Mouse (Mus musculus): ENCODE results near the gene Rin3. TPM values are rescaled to one million over a fixed set of nuclear protein-coding genes. Genes with fewer than 3 reads are reported as not detected.

Rin3 gene
- polyA plus RNA-seq, 1 experiment from 2014 or later = 9.0 TPM

DNA sequence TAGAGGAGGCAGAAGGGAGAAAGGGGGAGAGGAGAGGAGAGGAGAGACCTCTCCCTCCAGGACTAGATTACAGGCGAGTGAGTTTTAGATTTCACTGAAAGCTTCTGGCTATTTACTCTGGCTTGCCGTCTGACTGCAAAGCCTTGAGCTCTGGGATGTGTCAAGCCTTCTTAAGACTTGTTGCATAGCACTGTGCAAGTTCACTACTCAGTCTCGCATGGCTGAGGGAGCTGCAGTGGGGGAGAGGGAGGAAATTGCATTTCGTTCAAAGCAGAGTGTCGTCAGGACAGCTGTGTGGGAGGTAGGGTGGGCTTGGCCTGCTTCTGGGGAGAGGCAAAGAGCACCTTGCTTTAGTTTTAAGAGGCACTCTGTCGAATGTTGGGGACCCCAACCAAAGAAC, 8.8 kb downstream of the Rin3 start:
- H3K4me3 ChIP-seq = no peak overlapping the region
- no peak for ATAC-seq (replicated peaks; ENCODE audit: insufficient number of reproducible peaks, insufficient read depth, low FRiP score, low read depth)
- no peaks in the 10 kb centered on the region for H3K36me3 ChIP-seq
- no peaks in the 10 kb centered on the region for H3K9me3 ChIP-seq (replicated peaks)
- 25% methylated on average over 6 of the region's 6 CpGs for WGBS
- H3K27me3 ChIP-seq = no peaks in the 10 kb centered on the region
- H3K9ac ChIP-seq = no peak overlapping the region
- peaks cover 65% of the 10 kb centered on the region for H3K4me1 ChIP-seq (replicated peaks)
- H3K27ac ChIP-seq = peak overlapping the region; percentile 29
- no peak overlapping the region; the same call in 1 of the 2 replicates for H3K4me2 ChIP-seq

DNA sequence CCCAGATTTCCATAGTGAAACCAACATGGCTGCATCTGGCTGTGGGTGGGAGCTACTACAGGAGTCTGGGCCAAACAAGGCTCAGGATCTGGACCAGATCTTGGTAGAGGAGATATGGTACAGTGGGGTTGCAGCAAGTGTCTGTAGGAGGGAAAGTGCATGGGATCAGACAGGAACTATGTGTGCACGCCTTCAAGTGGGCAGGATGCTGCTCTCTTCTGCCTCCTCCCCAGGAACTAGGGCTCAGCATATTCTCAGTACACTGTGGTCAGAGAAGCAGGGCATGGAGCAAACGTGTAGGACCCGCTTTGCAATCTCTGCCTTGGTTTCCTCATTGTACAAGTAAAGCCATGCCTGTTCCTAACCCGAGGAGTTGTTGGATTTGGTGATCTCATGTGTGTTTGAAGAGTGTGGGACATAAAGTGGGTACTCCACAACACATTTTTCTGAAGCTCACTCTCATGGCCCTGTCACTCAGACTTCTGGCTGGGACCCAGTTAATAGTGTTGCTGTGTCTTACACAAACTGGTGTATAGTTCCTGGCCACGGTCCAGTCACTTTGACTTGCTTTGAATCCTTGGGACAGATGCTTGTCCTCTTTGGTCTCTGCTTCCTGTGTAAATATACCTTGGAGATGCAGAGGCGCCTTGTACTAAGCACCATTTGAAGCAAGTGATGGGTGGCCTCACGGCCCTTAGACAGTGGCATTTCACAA, 9.8 kb downstream of the Rin3 start:
- H3K9me3 ChIP-seq (replicated peaks) = no peaks in the 10 kb centered on the region
- WGBS = 75% methylated on average over 7 of the region's 7 CpGs
- no peak overlapping the region for H3K4me2 ChIP-seq
- H3K27me3 ChIP-seq = no peaks in the 10 kb centered on the region
- 0 out of 2 replicates have a peak overlapping the region, but pooled peaks have one; percentile 29 for H3K27ac ChIP-seq
- H3K9ac ChIP-seq = no peak overlapping the region
- no peaks in the 10 kb centered on the region for H3K36me3 ChIP-seq
- ATAC-seq (replicated peaks; ENCODE audit: insufficient number of reproducible peaks, insufficient read depth, low FRiP score, low read depth) = no peak
- H3K4me3 ChIP-seq = no peak overlapping the region
- H3K4me1 ChIP-seq (replicated peaks) = peaks cover 55% of the 10 kb centered on the region

DNA sequence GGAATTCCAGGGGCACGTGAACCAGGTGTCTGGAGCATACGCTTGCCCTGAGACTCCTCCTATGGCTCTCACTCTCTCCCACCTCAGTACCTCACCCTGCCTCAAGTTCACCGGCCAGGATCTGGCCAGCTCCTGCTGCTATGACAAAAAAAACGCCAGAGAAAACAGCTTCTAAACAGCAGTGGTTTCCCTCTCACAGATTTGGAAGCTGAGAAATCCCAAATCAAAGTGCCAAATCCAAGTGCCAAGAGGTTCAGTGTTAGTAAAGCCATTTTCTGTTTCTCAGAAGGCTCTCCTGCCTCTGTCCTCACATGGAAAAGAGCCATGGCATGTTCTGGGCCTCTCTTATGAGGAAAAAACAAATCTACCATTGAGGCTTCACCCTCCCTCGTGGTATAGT, 11.8 kb downstream of the Rin3 start:
- peaks cover 43% of the 10 kb centered on the region for H3K4me1 ChIP-seq (replicated peaks)

DNA sequence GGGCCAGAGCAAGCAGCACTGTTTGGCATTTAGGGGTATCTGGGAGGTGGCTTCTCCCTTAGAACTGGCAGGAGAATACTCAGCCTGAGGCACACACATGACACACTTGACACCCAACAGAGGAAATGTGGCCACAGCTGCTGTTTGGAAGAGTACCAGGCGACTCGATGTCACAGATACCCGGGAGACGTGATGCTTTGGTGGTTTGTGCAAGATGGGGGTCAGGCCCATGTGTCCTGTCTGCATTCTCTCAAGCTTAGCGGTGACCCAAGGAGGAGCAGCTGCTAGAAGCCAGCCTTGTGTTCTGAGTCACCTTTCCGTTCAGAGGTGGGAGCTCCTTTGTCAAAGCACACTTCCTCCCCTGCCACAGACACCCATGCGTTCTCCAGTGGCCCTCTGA, 12.4 kb downstream of the Rin3 start:
- 50% methylated on average over 7 of the region's 7 CpGs for WGBS
- Histone ChIP-seq H3K4me3 (no peak overlapping the region), H3K9me3 (replicated peaks) (no peaks in the 10 kb centered on the region), H3K4me1 (replicated peaks) (peaks cover 43% of the 10 kb centered on the region), H3K27ac (no peak overlapping the region), H3K27me3 (no peaks in the 10 kb centered on the region), H3K9ac (no peak overlapping the region), H3K4me2 (no peak overlapping the region), H3K36me3 (no peaks in the 10 kb centered on the region)
- no peak for ATAC-seq (replicated peaks; ENCODE audit: insufficient number of reproducible peaks, insufficient read depth, low FRiP score, low read depth)

More for the DNA sequence above, 11.8 kb downstream of the Rin3 start:
- H3K9ac ChIP-seq = no peak overlapping the region
- ATAC-seq (replicated peaks; ENCODE audit: insufficient number of reproducible peaks, insufficient read depth, low FRiP score, low read depth) = no peak
- H3K4me2 ChIP-seq = no peak overlapping the region
- WGBS = 62% methylated on average over 5 of the region's 5 CpGs
- no peaks in the 10 kb centered on the region for H3K36me3 ChIP-seq
- no peak overlapping the region for H3K27ac ChIP-seq
- no peaks in the 10 kb centered on the region for H3K27me3 ChIP-seq
- no peaks in the 10 kb centered on the region for H3K9me3 ChIP-seq (replicated peaks)
- no peak overlapping the region for H3K4me3 ChIP-seq

DNA sequence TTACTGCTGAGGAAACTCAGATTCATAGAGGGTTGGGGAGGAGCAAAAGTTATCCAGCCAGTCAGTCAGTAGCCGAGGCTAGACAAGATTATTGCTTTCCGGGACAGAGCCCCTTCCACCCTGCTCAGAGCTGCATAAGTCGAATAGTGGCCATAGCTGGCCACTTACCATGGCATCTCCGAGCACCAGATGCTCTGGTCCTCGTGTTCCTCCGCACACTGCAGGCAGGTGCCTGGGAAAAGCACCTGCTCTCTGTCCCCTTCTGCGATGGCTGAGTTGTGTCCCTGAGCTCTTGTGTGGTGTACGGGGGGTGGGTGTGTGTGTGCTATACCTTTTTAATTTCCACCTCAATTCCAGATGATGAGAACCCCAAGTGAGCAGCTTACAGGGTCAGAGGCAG, 12.8 kb downstream of the Rin3 start:
- Histone ChIP-seq H3K4me2 (no peak overlapping the region), H3K4me1 (replicated peaks) (peaks cover 43% of the 10 kb centered on the region), H3K4me3 (no peak overlapping the region), H3K9me3 (replicated peaks) (no peaks in the 10 kb centered on the region), H3K27me3 (no peaks in the 10 kb centered on the region), H3K9ac (no peak overlapping the region), H3K27ac (no peak overlapping the region), H3K36me3 (no peaks in the 10 kb centered on the region)
- ATAC-seq (replicated peaks; ENCODE audit: insufficient number of reproducible peaks, insufficient read depth, low FRiP score, low read depth) = no peak
- WGBS = 83% methylated on average over 8 of the region's 8 CpGs

DNA sequence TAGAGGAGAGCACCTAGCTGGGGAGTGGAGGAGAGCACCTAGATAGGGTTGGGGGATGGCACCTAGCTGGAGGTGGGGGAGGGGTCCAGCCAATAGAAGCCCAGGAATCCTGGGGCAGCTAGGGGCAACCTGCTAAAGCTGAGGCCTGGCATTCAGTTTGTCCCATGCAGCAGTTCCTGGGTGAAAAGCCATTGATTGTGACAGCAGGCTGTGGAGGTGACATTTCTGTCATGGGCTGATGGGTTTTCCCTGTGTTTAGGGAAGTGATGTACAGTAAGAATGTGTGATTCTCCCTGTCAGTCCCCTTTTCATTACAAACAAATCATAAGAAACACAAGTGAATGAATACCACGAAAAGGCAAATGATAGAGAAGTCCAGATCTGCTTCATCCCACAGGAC, 13.5 kb downstream of the Rin3 start:
- no peaks in the 10 kb centered on the region for H3K9me3 ChIP-seq (replicated peaks)
- H3K9ac ChIP-seq = no peak overlapping the region
- ATAC-seq (replicated peaks; ENCODE audit: insufficient number of reproducible peaks, insufficient read depth, low FRiP score, low read depth) = no peak
- no peak overlapping the region for H3K4me2 ChIP-seq
- peaks cover 41% of the 10 kb centered on the region for H3K4me1 ChIP-seq (replicated peaks)
- 81% methylated on average over 1 of the region's 1 CpGs for WGBS
- no peak overlapping the region for H3K4me3 ChIP-seq
- H3K36me3 ChIP-seq = no peaks in the 10 kb centered on the region
- no peak overlapping the region for H3K27ac ChIP-seq
- H3K27me3 ChIP-seq = no peaks in the 10 kb centered on the region

DNA sequence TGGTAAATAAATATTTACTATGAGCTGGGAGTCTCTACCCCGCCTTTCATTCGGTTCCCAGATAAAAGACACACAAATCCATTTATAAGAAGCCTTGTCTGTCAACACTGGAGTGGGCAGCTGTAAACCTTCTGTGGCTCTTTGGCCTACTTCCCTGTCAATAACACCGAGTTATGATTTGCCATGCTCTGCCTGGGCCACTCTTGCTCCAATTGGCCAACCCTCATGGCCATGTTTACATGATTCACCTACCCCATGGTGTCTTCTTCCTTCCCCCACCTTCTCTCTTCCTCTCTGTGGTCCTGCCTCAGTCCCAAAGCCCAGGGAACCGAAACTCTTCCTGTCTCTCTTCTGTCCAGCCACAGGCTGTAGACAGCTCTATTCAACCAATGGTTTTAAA, 14.1 kb downstream of the Rin3 start:
- 71% methylated on average over 4 of the region's 4 CpGs for WGBS
- H3K9me3 ChIP-seq (replicated peaks) = no peaks in the 10 kb centered on the region
- H3K27me3 ChIP-seq = no peaks in the 10 kb centered on the region
- H3K4me2 ChIP-seq = no peak overlapping the region
- H3K4me3 ChIP-seq = no peak overlapping the region
- no peak overlapping the region for H3K9ac ChIP-seq
- no peak for ATAC-seq (replicated peaks; ENCODE audit: insufficient number of reproducible peaks, insufficient read depth, low FRiP score, low read depth)
- no peaks in the 10 kb centered on the region for H3K36me3 ChIP-seq
- H3K4me1 ChIP-seq (replicated peaks) = peaks cover 43% of the 10 kb centered on the region
- H3K27ac ChIP-seq = no peak overlapping the region

DNA sequence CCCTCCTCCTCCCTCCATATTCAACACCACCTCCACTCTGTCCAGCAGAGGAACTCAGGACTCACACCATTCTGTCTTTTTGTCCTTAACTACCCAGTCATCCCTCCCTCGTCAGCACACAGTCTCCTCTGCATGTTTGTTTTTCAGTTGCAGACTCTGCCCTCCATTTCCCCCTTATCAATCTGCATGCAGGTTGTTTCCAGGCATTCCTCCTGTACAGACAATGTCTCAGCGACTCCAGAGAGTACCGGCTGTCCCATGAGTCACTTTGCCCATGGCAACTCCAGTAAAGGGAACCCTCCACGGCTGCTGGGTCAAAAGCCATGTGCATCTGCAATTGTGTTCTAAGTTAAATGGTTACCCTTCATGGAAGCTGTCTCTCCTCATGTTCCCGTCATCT, 16.4 kb downstream of the Rin3 start:
- no peak for ATAC-seq (replicated peaks; ENCODE audit: insufficient number of reproducible peaks, insufficient read depth, low FRiP score, low read depth)
- no peaks in the 10 kb centered on the region for H3K9me3 ChIP-seq (replicated peaks)
- no peak overlapping the region for H3K4me3 ChIP-seq
- H3K4me2 ChIP-seq = no peak overlapping the region
- H3K27ac ChIP-seq = no peak overlapping the region
- H3K9ac ChIP-seq = no peak overlapping the region
- 32% methylated on average over 5 of the region's 5 CpGs for WGBS
- peaks cover 49% of the 10 kb centered on the region for H3K4me1 ChIP-seq (replicated peaks)
- H3K27me3 ChIP-seq = no peaks in the 10 kb centered on the region
- H3K36me3 ChIP-seq = no peaks in the 10 kb centered on the region

DNA sequence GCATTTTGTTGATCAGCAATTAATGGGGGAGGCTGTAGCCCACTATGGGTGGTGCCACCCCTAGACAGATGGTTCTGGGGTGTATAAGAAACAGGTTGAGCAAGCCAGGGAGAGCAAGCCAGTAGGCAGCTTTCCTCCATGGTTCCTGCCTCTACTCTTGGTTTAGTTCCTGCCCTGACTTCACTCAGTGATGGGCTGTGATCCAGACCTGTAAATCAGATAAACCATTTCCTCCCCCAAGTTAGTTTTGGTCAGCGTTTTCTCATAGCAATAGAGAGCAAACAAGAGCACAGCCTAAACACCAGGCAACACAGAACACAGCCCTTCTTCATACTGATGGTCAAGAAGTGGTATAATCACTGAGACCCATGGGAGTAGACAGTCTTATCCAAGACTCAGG, 18.7 kb downstream of the Rin3 start:
- ATAC-seq (replicated peaks; ENCODE audit: insufficient number of reproducible peaks, insufficient read depth, low FRiP score, low read depth) = no peak

DNA sequence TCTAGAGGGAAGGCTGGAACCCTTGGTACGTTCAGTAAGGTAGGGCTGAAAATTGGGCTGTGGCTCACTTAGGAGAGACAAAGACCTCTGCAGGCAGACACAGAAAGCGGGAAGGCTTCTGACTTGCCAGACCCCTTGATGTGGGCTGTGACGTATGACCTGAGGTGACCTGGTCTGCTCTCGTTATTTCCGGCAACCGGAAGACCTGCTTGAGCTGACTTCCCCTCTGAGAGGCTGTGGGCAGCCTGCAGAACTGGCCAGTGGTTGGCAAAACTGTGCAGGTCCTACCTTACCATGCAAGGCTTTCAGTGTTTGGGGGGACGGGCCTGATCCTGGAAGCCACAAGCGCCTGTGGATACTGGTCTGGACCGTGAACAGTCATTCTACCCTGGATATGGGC, 19.5 kb downstream of the Rin3 start:
- Histone ChIP-seq H3K9ac (no peak overlapping the region), H3K27me3 (no peaks in the 10 kb centered on the region), H3K36me3 (no peaks in the 10 kb centered on the region), H3K4me2 (no peak overlapping the region), H3K4me1 (replicated peaks) (peaks cover 59% of the 10 kb centered on the region), H3K9me3 (replicated peaks) (no peaks in the 10 kb centered on the region), H3K27ac (peak overlapping the region; percentile 71), H3K4me3 (no peak overlapping the region)
- no peak for ATAC-seq (replicated peaks; ENCODE audit: insufficient number of reproducible peaks, insufficient read depth, low FRiP score, low read depth)
- WGBS = 64% methylated on average over 9 of the region's 9 CpGs

More for the DNA sequence above, 18.7 kb downstream of the Rin3 start:
- 72% methylated on average over 1 of the region's 1 CpGs for WGBS
- H3K36me3 ChIP-seq = no peaks in the 10 kb centered on the region
- no peak overlapping the region for H3K9ac ChIP-seq
- H3K9me3 ChIP-seq (replicated peaks) = no peaks in the 10 kb centered on the region
- H3K27me3 ChIP-seq = no peaks in the 10 kb centered on the region
- peaks cover 52% of the 10 kb centered on the region for H3K4me1 ChIP-seq (replicated peaks)
- no peak overlapping the region for H3K4me3 ChIP-seq
- no peak overlapping the region for H3K27ac ChIP-seq
- H3K4me2 ChIP-seq = no peak overlapping the region

DNA sequence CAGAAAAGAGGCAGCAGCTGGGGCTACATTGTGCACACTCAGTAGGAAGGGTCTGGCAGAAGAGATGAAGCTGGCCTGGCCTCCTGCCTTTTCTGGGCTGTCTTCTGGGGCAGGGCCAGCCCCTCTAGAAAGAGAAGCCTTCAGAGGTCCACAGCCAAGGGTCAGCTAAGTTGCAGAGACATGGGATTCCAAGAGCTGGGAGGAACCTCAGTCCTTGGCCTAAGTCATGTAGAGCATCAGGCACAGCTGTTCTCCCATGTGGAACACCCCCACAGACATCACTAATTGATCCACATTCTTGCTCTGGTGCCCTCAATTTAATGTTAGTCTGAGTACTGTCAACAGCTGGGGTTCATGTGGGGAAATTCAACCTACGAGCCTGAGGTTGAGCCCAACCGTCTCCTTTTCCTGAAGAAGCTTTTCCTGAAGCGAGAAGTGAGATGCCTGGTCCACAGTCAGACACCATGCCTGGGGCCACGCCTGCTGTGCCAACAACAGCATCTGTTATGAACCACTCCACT, 20.0 kb downstream of the Rin3 start:
- H3K27ac ChIP-seq = peak overlapping the region; percentile 71
- no peaks in the 10 kb centered on the region for H3K36me3 ChIP-seq
- ATAC-seq (replicated peaks; ENCODE audit: insufficient number of reproducible peaks, insufficient read depth, low FRiP score, low read depth) = peak; percentile 45
- 60% methylated on average over 4 of the region's 4 CpGs for WGBS
- H3K9me3 ChIP-seq (replicated peaks) = no peaks in the 10 kb centered on the region
- H3K4me1 ChIP-seq (replicated peaks) = peaks cover 65% of the 10 kb centered on the region
- H3K4me2 ChIP-seq = no peak overlapping the region
- H3K9ac ChIP-seq = no peak overlapping the region
- no peak overlapping the region for H3K4me3 ChIP-seq
- no peaks in the 10 kb centered on the region for H3K27me3 ChIP-seq

DNA sequence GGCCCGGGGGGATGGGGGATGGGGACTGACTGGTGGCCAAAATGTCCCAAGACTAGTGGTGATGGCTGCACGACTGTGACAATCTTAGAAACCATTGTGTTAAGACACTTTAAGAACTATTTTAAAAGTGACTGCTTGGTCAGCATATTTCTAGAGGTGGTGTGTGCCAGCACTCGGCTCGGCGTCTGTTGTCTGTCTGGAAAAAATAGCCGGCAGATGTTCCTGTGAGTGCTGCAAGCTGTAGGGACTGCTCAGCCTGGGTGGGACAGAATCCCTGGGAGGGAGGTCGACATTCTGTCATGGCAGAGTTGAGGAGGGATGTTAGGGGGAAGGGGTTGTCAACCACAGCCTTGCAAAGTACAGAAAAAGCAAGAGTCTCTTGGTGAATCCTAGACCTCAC, 21.0 kb downstream of the Rin3 start:
- no peak overlapping the region for H3K9ac ChIP-seq
- peak overlapping the region; percentile 71 for H3K27ac ChIP-seq
- no peaks in the 10 kb centered on the region for H3K36me3 ChIP-seq
- no peak overlapping the region for H3K4me3 ChIP-seq
- 16% methylated on average over 7 of the region's 7 CpGs for WGBS
- H3K4me1 ChIP-seq (replicated peaks) = peaks cover 75% of the 10 kb centered on the region
- H3K9me3 ChIP-seq (replicated peaks) = no peaks in the 10 kb centered on the region
- no peak overlapping the region for H3K4me2 ChIP-seq
- ATAC-seq (replicated peaks; ENCODE audit: insufficient number of reproducible peaks, insufficient read depth, low FRiP score, low read depth) = no peak
- H3K27me3 ChIP-seq = no peaks in the 10 kb centered on the region

All from heart, embryonic 15.5 days (tissue).